Mouse (Mus musculus) layer of hippocampus, adult 8-10 months (tissue): ENCODE data around the gene Itgb5. TPM values are rescaled to one million over a fixed set of nuclear protein-coding genes. Genes with fewer than 3 reads are reported as not detected.

Source experiments
- DNase-seq, 2 experiments: peaks; one replicate each; pipeline ENCODE4 v3.0.0; 2022; ENCODE audit warnings: low spot score in 2 of 2
- total RNA-seq, 4 experiments: library from RNA; stranded (reverse); gene quantifications; 2 replicates each; pipeline ENCODE4 v1.2.4; 2022

Itgb5 gene
- total RNA-seq, 4 experiments from 2014 or later, result 39.4 to 114 (median 64.9) TPM

DNA sequence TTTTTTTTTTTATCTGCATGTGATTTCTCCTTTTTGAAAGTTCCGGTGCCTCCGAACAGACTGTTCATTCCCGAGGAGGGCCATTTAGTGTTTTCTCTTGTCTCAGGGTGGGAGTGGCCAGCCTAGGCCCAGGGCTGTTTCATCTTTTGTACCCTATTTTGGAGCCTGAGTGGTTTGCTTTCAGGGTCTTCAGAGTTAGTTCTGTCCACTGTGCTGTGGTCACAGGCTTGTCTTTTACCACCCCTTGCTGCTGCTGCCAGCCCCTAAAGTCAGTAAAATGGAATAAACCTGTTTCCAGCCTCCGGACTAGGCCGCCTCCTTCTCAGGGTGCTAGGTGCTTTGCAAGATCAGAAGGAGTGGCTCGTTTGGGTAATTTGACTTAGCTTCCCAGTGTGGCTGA lies 2.6 kb downstream of the Itgb5 start:
- no peak for DNase-seq

DNA sequence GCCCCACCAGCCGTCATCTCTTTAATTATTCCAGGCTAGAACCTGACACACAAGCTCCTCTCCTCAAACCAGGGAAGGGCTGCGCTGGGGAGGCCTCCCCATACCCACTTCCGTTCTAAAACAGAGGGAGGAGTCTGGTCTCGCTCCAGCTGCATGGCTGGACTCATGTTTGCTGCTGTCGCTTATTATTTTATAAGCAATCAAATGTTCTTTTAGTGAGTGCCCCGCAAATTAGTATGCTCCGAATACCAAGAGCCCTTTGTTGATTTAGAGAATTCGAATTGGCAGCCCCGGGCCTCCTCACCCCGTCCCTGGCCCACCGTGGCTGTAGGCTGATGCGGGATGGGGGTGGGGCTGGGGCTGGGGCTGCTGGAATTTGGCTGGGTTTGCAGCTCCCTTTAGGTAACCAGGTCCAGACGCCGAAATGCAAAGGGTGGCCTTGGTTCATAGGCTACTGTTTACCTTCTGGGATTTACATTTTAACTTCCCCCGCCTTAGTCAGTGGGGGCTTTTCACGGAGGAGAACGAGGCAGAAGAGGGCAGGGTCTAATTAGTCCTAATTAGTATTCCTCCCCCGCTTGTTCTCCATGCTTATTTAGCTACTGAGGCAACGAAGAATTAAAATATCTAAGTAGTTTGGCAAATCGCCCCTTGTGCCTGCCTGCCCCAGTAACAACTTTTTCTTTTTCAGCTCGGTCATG lies 3.4 kb downstream of the Itgb5 start:
- DNase-seq, result no peak

DNA sequence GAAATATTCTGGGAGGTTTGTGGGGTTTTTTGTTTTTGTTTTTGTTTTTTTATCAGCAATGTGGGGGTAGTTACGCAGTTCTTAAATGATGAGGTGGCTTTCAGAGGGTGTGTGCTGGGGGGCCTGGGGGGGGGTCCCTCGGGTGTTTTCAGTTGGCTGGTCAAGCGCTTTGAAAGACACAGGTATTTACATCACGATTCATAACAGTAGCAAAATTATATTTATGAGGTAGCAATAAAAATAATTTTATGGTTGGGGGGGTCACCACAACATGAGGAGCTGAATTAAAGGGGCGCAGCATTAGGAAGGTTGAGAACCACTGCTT lies 3.9 kb downstream of the Itgb5 start:
- DNase-seq, result no peak

DNA sequence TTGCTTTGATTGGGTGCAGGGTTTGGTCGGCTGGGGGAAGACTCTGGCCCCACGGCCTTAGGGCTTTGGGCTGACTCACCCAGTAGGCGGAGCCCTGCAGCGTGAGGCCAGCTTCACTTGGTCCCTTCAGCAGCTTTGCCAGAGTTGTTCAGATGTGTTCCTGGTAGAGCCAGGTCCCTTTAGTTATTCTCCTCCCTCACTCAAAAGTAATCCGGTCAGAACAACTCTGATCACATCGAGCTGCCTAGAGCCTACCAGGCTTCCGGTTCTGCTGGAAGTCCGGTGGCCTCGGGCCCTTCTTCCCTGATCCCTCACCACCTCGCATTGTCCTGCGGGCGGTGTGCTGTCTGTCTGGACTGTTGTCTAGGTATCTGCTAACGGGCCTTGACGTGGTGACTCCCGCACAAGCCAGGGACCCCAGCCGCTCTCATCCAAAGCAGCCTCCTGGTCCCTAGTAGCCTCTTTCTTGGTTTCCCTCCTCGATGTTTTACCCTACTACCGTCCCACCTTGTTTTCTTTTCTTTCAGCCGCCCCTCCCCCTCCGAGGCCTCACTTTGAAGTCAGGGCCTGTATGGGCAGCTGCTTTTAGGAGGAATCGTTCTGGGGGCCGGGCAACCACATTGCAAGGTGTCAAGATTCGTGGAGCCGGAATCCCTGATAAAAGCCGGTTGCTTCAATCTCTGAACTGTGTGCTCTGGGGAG lies 4.5 kb downstream of the Itgb5 start:
- peak; percentile 23 to 29 for DNase-seq

DNA sequence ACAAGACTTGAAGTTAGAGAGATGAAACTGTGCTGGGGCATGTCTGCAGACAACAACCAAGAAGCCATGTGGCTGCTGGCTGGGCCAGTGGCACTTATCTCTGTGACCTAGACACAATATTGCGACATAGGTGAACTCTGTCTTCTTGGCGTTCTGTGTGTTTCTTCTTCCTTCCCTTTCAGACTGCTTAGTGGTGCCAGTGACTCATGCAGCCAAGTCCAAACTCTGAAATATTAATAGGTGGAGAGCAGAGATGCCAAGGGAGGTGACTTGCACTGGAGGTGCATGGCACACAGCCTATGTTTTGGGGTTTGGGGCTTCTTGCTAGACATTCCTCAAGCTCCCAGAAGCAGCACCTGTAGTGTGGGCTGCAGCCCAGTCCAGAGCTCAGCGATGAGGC lies 7.2 kb downstream of the Itgb5 start:
- DNase-seq, result no peak

DNA sequence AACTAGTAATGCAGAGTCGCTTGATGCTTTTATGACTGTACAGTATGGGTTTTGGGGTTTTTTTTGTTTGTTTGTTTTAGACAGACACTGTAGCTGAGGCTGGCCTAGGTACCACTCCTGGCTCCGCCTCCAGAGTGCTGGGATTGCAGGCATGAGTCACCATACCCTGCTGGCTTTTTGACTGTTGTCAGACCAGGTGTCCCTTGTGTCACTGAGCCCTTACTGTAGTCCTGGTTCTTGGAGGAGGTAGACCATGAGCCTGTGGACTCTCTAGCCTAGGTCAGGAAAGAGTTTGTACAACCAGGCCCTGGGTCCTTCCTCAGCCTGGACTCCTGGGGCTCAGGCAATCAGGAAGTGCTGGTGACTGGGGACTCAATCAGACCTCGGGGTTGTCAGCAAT lies 7.7 kb downstream of the Itgb5 start:
- DNase-seq, result no peak

DNA sequence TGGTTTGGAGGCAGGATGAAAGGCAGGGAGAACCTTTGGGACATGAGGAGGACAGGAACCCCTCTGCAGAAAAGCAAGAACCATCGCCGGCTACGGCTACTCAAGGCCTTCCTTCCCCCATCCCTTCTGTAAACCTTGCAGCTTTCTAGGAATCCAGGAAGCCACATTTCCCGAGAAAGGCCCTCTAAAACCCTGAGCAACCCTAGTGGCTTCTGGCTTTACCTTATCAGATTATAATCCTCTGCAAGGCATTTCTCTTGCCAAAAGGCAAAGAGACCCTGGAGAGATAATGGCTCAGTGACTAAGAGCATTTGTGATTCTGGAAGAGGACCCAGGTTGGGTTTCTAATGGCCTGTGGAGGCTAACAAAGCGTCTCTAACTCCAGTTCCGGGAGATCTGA lies 11.2 kb downstream of the Itgb5 start:
- no peak for DNase-seq

DNA sequence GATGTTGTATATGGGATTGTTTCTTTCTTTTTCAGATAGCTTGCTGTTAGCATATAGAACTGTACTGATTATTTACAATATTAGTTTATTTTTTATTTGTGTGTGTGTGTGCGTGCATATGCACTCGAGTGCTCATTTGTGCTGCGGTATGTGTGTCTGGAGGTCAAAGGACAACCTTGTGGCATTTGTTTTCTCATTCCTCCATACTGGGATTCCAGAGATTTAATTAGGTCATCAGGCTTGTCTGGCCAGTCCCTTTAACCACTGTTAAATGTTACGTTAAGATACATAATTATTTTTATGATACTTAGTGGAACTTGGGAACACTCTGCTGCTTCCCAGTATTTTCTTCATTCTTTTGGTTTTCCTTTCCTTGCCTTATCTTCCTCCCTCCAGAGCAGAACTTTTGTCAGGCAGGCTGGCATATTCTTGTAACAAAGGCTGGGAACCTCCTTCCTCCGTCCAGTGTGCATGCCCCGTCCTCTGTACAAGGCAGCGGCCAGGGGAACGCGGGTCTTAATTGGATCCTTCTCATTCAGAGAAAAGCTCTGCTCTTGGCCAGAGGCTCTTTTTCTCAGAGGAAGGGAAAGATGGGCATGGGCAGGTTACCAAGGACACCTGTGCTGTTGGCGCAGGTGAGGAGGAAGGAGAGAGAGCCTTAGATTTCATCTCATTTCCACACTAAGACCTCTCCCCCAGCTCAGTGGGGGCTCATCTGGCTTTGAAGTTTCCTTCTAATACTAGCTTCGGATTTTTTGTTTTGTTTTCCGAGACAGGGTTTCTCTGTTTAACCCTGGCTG lies 12.8 kb downstream of the Itgb5 start:
- no peak for DNase-seq

DNA sequence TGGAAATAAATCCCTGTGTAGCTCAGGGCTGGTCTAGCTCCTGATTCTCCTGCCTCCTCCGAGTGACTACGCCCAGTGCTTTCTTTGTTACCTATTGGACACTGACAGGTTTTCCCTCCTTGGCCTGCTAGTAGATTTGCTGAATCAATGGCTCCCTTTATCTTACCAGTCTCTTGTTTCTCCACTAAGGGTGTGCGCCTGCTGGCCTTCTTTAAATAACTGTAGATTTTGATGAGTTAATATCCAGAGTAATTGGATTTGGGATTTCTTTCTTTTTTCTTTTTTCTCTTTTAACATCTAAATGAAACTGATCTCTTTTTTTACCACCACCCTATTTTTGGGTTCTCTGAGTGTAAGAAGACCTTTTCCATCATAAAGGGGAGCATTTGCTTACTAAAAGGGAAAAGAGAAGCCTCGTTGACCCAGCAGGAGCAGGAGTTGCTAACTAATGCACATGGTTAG lies 14.7 kb downstream of the Itgb5 start:
- DNase-seq, result no peak

DNA sequence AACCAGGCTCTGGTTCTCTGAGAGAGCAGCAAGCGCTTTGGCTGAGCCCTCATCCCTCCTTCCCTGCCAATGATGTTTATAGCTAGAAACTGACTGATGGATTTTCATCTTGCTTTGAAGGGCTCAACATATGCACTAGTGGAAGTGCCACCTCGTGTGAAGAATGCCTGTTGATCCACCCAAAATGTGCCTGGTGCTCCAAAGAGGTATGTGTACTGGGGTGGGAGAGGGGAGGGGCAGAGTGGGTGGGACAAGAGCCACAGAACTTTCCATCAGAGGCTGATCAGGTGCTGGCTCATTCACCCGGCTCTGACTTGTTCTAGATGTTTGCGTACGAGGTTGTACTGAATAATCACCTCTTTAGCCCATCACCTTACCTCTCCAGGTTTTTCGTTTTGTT lies 15.4 kb downstream of the Itgb5 start:
- no peak for DNase-seq

DNA sequence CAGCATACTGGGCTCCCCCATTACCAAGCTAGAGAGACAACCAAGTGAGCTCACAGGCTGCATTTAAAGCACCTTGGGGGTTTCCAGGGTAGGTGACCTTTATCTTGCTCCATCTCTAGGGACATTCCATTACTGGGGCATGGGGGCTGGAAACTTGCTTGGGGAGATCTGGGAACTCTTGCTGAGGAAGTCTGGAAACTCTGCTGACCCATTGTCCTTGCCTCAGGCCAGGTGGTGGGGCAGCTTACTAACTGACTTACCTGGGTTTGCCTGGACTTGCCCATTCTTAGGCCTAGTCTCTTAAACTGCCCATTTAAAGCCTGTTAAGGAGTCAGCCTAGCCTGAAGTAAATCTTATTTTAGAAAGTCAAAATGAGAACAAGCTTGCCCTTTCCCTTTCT lies 23.8 kb downstream of the Itgb5 start:
- no peak for DNase-seq

DNA sequence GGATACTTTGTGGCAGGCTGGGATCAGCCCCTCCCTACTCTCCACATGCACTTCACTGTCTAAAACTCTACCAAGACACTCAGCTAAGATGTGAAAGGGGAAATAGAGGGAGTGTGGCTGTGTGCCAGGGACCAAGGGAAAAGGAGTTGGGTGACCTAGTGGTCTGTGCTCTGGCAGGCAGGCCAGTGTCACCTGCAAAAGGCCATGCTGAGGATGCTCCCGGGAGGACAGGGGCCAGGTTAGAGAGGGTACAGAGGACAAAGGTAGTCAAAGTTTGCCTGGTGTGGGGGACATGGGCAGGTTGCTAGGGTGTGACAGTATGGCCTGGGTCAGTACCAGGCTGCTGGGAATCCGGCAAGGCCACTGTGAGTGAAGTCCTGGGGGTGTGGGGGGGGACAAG lies 29.3 kb downstream of the Itgb5 start:
- no peak for DNase-seq

DNA sequence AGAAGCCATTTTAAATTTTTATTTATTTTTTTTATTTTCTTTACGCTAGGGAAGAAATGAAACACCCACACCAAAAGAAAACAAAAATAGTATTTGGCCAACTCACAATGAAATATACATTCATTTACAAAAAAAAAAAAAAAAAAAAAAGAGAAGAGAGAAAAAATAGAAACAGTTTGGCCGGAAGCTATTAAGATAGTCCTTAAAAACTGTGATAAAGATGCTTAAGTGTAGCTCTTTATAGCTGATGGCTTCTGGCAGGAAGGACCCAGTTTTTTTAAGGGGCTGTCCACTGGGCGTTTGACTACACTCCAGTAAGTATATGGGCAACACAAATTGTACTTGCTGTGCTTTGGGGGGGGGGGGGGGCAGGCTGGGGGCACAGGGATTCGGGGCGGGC lies 29.9 kb downstream of the Itgb5 start:
- no peak for DNase-seq

DNA sequence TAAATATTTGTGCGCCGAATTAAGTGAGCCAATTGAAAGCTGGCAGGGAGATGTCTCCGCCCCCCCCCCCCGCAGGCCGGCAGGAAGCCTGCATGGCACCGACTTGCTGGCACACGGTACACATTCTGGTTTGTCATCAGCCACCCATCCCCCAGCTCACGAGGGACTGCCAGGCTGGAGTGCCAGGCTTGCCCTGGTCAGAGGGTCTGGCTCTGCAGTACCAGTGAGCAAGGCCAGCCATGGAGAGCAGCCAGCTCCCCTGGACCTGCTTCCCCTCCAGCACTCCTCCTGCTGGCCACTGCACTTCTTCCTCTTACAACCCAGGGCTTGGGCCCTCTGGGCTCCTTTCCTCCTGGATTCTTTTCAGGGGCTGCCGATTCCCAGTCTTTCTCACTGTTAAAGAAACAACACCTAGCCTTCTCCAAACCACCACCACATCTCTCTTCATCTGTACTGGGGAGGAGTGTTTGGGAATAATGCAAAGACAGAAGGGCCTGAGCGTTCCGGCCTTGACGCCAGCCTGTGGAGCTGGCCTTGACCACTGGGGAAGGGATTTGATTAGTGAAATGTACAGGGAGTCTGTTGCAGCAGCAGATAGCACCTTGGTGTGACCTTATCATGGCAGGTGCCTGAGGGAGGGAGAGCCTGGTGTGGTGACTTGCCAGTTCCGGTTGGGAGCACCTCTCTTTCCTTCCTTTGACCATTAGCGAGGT lies 30.7 kb downstream of the Itgb5 start:
- DNase-seq, result peak; percentile 88 to 91

DNA sequence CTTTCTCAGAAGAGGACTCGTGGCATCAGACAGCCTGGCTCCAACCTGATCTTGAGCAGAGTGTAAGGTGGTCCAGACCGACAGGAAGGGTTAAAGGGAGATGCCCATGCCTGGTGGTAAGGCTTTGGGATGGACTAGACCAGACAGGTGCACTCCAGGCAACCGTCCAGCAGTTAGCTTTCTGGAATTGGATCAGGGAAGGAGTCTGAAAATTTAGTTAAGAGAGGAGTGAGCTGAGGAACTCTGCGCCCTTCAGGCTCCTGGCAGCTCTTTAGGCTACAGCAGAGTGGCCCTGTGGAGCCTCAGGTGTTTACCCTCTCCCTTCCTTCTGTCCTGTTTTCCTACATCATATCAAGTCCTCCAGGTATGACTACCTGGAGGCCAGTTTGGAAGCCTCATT lies 32.9 kb downstream of the Itgb5 start:
- no peak for DNase-seq

DNA sequence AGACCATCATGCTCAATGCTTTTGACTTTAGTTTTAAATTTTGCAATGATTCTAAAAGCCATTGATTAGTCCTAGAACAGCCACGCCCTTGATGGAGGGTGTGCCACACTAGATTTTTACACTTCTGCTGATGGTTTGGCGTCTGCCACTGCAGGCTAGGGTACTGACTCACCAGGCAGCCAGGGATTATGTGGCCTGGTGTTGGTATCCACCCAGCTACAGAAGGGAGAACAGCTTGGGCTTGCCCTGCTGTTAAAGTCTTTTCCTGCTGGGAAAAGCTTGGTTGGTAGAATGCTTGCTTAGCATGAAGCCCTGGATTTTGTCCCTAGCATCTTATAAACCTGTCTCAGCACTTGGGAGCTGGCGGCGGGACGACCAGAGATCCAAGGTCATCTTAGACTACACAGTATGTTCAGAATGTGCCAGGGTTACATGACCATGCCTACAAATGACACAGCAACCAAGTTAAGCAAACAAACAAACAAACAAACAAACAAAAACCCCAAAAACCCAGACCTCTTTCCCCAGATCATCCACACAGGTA lies 33.8 kb downstream of the Itgb5 start:
- no peak for DNase-seq

DNA sequence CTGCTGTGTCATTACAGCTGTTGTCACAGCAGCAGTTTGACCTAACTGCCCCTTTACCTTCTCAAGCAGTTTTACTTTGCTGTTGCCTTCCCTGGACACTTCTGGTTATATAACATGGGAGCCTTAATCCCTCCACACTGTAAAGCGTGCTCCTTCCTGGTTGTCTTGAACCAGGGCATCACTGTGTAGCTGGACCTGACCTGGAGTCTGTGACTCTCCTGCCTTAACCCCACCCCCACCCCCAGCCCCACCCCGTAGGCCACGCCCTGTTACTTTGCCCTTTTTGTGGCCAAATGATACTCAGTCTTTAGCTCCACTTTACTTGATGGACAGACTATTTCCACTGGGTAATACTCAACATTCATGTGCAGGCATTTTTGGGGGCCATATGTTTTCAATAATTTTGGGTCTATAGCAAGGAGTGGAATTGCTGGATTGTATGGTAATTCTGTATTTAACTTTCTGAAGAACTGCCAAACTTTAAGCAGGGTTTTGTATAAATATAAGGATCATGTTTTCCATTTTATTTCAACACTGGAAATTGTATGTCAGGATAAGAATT lies 40.8 kb downstream of the Itgb5 start:
- DNase-seq, result no peak

DNA sequence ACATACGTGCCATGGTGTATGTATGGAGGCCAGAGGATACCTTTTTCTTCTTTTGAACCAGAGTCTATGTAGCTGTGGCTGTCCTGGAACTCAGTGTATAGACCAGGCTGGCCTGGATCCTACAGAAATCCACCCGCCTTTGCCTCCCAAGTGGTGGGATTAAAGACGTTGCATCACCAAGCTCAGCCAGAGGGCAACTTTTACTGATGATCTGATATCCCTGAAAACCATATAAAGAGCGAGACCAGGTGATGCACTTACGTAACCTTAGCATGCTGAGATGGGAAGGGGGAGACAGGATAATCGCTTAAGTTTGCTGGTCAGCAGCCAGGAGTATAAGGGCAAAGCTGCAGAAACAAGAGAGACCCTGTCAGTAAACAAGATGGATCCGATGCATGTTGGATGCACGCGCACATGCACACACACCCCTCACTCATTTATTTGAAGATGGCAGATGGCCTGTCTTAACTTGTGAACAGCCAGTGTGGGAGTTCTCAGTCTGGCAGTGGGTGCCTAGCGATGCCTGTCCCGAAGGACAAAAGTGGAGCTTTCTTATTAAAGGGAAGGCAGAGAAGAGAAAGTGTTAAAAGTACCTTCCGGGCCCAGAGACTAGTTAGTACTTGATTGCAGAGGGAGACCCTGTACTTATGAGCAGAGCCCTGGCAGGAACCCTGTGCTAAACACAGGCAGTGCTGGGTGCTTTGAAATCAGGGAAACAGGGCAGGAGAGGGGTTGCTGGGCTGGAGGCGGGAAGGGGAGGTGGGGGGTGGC lies 41.7 kb downstream of the Itgb5 start:
- DNase-seq, result no peak

DNA sequence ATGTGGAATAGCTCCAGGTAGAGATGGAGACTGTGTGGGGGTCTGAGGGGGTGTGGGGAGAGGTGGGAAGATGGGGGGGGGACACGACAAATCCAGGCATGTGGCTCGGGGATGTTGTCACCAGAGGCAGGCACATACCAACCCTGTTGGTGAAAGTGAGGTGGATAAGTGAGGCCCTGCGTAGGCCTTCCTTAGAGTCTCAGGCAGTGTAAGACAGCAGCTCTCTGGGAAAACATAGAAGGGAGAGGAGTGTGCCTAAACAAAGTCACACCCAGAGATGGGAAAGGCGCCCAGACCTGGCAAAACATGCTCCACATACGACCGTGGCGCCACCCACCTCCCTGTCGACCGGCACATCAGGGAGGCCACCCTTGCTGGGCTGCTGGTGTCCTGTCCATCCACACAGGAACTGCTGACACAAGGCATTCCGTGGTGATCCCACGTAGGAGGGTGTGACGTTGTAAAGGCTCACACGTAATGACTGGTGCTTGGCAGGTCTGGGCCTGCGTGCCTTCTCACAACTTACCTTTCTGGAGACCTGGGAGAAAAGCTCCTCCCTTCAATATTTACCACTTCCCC lies 42.5 kb downstream of the Itgb5 start:
- DNase-seq, result no peak

DNA sequence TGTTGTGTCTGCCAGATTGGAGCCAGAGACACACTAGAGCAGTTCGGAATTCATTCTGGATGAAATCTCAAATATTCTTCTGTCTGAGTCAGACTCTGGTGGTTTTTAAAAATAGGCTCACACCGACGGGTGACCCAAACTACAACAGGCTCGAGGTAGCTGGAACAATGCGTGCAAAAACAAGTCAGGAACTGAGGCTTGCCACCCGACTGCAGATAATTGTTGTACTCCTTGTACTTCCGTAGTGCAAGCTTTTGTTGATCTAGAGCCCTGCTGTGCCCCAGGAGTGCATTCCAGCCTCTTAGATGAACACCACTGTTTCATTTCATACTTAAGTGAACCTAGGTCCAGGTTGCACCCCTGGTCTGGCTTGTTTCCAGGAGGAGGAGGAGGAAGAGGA lies 43.8 kb downstream of the Itgb5 start:
- DNase-seq, result no peak
